Mouse (Mus musculus) forebrain, embryonic 15.5 days (tissue): Measurements from ENCODE around the gene Etfb. TPM values are rescaled to one million over a fixed set of nuclear protein-coding genes. Genes with fewer than 3 reads are reported as not detected.

Source experiments
- ATAC-seq: fragments of 200-750 bp; cut with Nextera tagmentation; replicated peaks from 2 replicates; pipeline ENCODE4 v1.8.0; 2017; ENCODE audit warnings: mild to moderate bottlenecking, moderate TSS enrichment, moderate library complexity
- H3K27ac ChIP-seq: fragments of 300-500 bp; sonication (generic); replicated peaks from 2 replicates; pipeline ENCODE4 v1.5.1; 2015; ENCODE audit warnings: mild to moderate bottlenecking, inconsistent platforms
- H3K27me3 ChIP-seq: fragments of 300-500 bp; sonication (generic); 2 replicates; pipeline ENCODE4 v1.6.1; 2015; ENCODE audit warnings: inconsistent platforms
- H3K36me3 ChIP-seq: fragments of 300-500 bp; sonication (generic); 2 replicates; pipeline ENCODE4 v1.6.1; 2015; ENCODE audit warnings: mild to moderate bottlenecking, inconsistent platforms
- H3K4me1 ChIP-seq: fragments of 300-500 bp; sonication (generic); 2 replicates; pipeline ENCODE4 v1.6.1; 2015; ENCODE audit warnings: inconsistent platforms
- H3K4me2 ChIP-seq: fragments of 300-500 bp; sonication (generic); replicated peaks from 2 replicates; pipeline ENCODE4 v1.6.1; 2015; ENCODE audit warnings: mild to moderate bottlenecking, inconsistent platforms
- H3K4me3 ChIP-seq: fragments of 300-500 bp; sonication (generic); 2 replicates; pipeline ENCODE4 v1.5.1; 2015; ENCODE audit warnings: mild to moderate bottlenecking, inconsistent platforms
- H3K9ac ChIP-seq: fragments of 300-500 bp; sonication (generic); replicated peaks from 2 replicates; pipeline ENCODE4 v1.6.1; 2015; ENCODE audit warnings: mild to moderate bottlenecking, inconsistent platforms
- H3K9me3 ChIP-seq: fragments of 300-500 bp; sonication (generic); 2 replicates; pipeline ENCODE4 v1.6.1; 2016; ENCODE audit warnings: inconsistent platforms
- WGBS: fragments of 180-500 bp; shearing (Covaris S2); methylation state at CpG from one replicate; pipeline ENCODE4 v1.1.7; 2015; ENCODE audit warnings: mixed read lengths; 5-methylcytosine and 5-hydroxymethylcytosine counted together
- microRNA-seq: library from miRNA; unstranded; fragments of <30 nt; microRNA quantifications from one replicate; pipeline ENCODE4, GENCODE M21; 2016
- polyA plus RNA-seq: library from polyadenylated mRNA; unstranded; fragments of >200 nt; fragmentation: Nextera tagmentation; extraction: Ambion mirVana; gene quantifications from 2 replicates; pipeline ENCODE4 v1.2.1, GENCODE M21; 2015

Gene Etfb
- polyA plus RNA-seq, 1 experiment from 2014 or later = 131 TPM

DNA sequence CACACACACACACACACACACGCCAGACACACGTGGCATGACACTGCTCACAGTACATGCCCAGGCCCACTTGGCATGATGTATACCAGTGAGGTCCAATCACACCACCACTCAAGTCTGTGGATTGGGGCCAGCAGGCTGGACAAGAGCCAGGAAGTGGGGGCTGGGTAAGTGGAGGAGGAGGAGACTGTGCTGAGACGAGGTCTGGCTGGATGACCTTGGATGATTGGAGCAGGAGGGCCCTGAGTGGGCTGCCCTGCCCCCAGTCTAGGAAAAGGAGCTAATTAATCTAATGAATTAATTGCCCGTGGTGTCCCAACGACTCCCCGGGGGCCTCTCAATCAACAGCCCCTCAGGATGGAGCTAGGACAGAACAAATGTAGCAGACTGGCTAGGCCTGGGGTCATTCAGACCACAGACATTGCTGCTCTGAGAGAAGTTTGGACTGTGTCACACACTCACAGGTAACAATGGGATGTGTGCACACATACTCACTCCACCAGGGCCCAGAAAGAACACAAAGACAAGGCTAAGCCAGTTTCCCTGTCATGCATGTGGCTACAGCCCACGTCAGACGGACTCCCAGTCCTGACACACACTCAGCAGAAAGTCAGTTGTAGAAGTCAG lies 38.3 kb downstream of the Etfb start:
- Histone ChIP-seq H3K4me3 (no peak overlapping the region), H3K27me3 (peaks cover 5% of the 10 kb centered on the region; the same call in 1 of the 2 replicates), H3K4me1 (peaks cover 14% of the 10 kb centered on the region), H3K9ac (no peak overlapping the region), H3K36me3 (0 out of 2 replicates have a peak, but pooled peaks cover 7% of the 10 kb centered on the region), H3K4me2 (no peak overlapping the region), H3K27ac (no peak overlapping the region), H3K9me3 (no peaks in the 10 kb centered on the region)
- ATAC-seq = peak; percentile 51
- 25% methylated on average over 8 of the region's 8 CpGs for WGBS

DNA sequence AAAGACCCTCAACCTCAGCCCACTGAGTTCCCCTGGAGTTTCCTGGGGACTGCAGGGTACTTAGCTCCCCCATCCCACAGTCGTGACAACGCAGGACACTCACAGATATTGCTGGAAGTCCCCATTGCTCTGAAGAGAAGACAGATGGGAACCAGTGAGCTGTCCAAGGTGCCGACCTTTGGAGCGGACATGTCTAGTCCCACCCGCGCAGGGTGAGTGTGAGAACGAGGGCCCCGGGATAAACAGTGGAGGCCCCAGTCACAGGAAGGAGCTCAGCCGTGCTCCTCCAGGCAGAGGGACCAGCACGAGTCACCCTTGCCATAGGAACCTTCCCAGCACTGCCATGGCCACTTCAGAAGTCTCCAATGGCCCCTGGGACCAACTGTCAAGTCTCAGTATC lies 39.4 kb downstream of the Etfb start:
- H3K9me3 ChIP-seq = no peaks in the 10 kb centered on the region
- H3K36me3 ChIP-seq = 0 out of 2 replicates have a peak, but pooled peaks cover 7% of the 10 kb centered on the region
- no peak overlapping the region for H3K4me3 ChIP-seq
- no peak overlapping the region for H3K4me2 ChIP-seq
- no peak overlapping the region for H3K9ac ChIP-seq
- 25% methylated on average over 10 of the region's 10 CpGs for WGBS
- no peak overlapping the region for H3K27ac ChIP-seq
- H3K27me3 ChIP-seq = no peaks in the 10 kb centered on the region
- no peak for ATAC-seq
- H3K4me1 ChIP-seq = peaks cover 13% of the 10 kb centered on the region

DNA sequence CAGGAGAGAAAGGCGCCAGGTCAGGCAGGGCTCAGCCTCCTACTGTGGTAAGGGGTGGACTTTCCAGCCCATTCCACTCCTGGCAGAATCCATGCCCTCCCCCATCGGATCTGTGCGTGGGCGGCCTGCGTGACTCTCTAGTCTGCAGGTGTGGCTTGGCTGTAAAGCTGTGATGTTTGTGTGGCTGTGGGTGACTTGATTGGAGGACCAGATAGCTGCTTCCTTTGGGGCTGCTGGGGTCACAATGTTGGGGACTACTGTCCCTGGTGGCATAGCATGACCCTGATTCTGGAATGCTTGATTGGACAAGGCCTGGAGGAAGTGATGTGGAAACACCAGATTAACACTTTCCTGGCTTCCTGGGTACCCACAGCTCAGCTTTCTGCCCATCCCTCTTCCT lies 44.8 kb downstream of the Etfb start:
- WGBS = 35% methylated on average over 5 of the region's 5 CpGs
- 0 out of 2 replicates have a peak, but pooled peaks have one; percentile 1 for ATAC-seq

DNA sequence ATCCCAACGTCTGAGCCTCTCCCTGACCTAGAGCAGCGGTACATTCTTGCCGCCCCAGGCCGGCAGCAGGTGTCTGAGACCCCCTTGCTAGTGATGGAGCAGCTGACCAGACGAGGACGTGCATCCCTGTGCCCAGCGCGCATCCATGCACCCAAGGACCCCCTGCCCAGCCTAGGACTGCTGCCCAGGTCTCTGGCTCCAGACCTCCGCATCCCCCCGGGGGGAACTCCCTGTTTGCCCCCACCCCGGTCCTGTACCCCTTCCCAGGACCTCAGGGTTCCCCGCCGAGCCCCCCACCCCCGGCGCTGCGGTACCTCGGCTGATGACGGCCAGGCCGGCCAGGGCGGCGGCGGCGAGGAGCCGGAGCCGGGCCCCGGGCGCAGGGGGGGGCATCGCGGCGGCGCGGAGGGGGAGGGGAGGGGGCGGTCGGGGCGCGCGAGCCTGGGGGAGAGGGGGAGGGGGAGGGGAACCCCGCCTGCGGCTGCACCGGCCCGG lies 45.8 kb downstream of the Etfb start, which contains the start of gene Iglon5:
Gene Iglon5, minus strand, starts transcription at position 445 of the 495 bp plus-strand sequence.
- Histone ChIP-seq H3K27me3 (no peaks in the 10 kb centered on the region), H3K9ac (peak within 1 kb of the TSS; percentile 96), H3K9me3 (no peaks in the 10 kb centered on the region), H3K4me3 (peak within 1 kb of the TSS; percentile 93), H3K4me2 (peak within 1 kb of the TSS; percentile 80), H3K27ac (peak within 1 kb of the TSS; percentile 80), H3K36me3 (no peaks in the 10 kb centered on the region), H3K4me1 (peaks cover 24% of the 10 kb centered on the region)
- WGBS = 2% methylated on average over 15 of the region's 41 CpGs
- peak; percentile 65 for ATAC-seq

More for the DNA sequence above, 44.8 kb downstream of the Etfb start:
- Histone ChIP-seq H3K9ac (peak overlapping the region; percentile 96; the same call in 1 of the 2 replicates), H3K9me3 (no peaks in the 10 kb centered on the region), H3K4me3 (peak overlapping the region; percentile 93), H3K4me1 (peaks cover 24% of the 10 kb centered on the region), H3K27ac (peak overlapping the region; percentile 80), H3K36me3 (no peaks in the 10 kb centered on the region), H3K4me2 (peak overlapping the region; percentile 80), H3K27me3 (no peaks in the 10 kb centered on the region)

DNA sequence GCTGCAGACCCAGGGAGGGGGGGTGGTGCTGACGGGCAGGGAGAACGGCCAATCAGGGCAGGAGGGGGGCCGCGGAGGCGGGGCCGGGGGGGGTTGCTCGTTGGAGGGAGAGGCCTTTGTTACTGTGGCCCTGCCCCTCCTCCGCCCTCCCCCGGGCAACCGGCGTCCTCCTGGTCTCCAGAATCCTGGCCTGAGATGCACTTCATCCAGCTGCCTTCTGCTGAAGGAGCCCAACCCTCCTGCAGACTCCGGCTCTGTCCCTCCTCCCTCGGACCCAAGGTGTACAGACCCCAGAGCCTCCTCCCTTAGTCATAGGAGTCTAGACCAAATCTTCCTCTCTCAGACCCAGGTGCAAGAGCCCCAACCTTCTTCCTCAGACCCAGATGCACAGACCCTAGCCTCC lies 46.3 kb downstream of the Etfb start:
- Histone ChIP-seq H3K9ac (peak overlapping the region; percentile 96), H3K36me3 (no peaks in the 10 kb centered on the region), H3K27ac (peak overlapping the region; percentile 80), H3K9me3 (no peaks in the 10 kb centered on the region), H3K27me3 (no peaks in the 10 kb centered on the region), H3K4me2 (peak overlapping the region; percentile 80), H3K4me3 (peak overlapping the region; percentile 93), H3K4me1 (peaks cover 24% of the 10 kb centered on the region)
- ATAC-seq = peak; percentile 82
- WGBS = 0% methylated on average over 6 of the region's 13 CpGs

DNA sequence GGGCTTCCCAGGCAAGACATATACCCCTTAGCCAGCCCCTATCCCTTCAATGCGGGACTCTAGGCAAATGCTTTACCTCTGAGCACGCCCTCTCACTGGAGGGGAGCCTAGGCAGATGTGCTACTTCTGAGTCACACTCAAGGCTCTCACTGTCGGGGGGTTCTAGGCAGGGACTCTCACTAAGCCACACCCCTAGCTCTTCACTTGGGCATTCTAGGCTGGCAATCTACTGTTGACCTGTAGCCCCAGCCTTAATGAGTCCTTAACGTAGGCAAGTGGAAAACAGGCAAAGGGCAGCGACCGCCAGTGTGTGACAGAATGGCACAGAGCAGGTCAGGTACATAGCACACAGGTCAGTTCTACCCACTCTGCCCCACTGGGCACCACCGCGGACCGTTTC lies 47.0 kb downstream of the Etfb start:
- ATAC-seq = peak; percentile 20; the same call in 1 of the 2 replicates
- peak overlapping the region; percentile 96; the same call in 1 of the 2 replicates for H3K9ac ChIP-seq
- no peak overlapping the region for H3K27ac ChIP-seq
- peak overlapping the region; percentile 93; the same call in 1 of the 2 replicates for H3K4me3 ChIP-seq
- H3K9me3 ChIP-seq = no peaks in the 10 kb centered on the region
- WGBS = 77% methylated on average over 9 of the region's 9 CpGs
- peaks cover 24% of the 10 kb centered on the region for H3K4me1 ChIP-seq
- H3K4me2 ChIP-seq = peak overlapping the region; percentile 80
- H3K27me3 ChIP-seq = no peaks in the 10 kb centered on the region
- no peaks in the 10 kb centered on the region for H3K36me3 ChIP-seq

DNA sequence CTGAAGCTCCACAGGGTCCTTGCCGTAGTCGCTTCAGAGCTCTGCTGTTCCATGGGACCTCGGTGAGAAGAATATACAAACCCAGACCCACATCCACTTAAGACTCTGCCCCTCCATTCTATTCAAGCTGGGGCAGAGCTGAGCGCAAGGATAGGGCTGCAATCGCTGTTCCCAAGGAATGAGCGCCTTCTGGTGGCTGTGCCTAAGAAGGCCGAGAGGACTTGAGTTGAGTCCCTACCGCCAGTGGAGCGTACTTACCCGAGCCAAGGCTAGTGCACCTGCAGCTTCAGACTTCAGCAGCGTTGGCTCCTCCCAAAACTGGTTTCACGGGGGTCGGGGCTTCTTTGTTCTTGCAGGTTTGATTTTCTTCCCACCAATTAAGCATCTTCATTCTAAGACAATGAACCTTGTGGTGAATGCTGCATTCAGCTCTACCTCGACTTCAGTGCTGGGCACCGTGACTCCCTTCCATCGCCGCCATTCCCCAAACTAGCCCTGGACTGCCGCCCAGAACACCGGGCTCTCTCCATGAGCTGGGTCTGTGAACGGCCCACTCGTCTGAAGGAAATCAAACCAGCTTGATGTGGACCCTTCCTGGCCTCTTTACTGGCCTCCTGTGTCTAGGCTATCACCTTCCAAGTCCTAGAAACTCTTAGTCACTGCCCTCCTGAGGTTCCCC lies 51.6 kb downstream of the Etfb start:
- Histone ChIP-seq H3K36me3 (no peaks in the 10 kb centered on the region), H3K4me3 (no peak overlapping the region), H3K4me2 (0 out of 2 replicates have a peak overlapping the region, but pooled peaks have one; percentile 5), H3K27ac (no peak overlapping the region), H3K9me3 (no peaks in the 10 kb centered on the region), H3K27me3 (no peaks in the 10 kb centered on the region), H3K9ac (no peak overlapping the region), H3K4me1 (peaks cover 4% of the 10 kb centered on the region)
- peak; percentile 78 for ATAC-seq
- 9% methylated on average over 21 of the region's 21 CpGs for WGBS

Small RNA genes within 50 kb of the gene (microRNA-seq; reads per million reads assigned to microRNA genes)
- gene Mir7051 = not detected

Other genes starting within 250 kb of the Etfb start
- 19.0 and 21.5 TPM in 2 replicates for gene Zfp715, start 130.8 kb upstream of the Etfb start, polyA plus RNA-seq
- 0.08 and 0.09 TPM in 2 replicates for gene Siglecf, start 92.7 kb upstream of the Etfb start, polyA plus RNA-seq
- gene Siglecg, start 35.9 kb upstream of the Etfb start, polyA plus RNA-seq = not detected in 2 replicates
- not detected in 2 replicates for gene Lim2, start 16.4 kb upstream of the Etfb start, polyA plus RNA-seq
- gene Nkg7, start 7.0 kb upstream of the Etfb start, polyA plus RNA-seq = not detected in 2 replicates
- not detected in 2 replicates for gene Cldnd2, start 3.3 kb upstream of the Etfb start, polyA plus RNA-seq
- gene Gm45233, start within 50 bp of the Etfb start, polyA plus RNA-seq = not detected in 2 replicates
- 7.8 and 8.3 TPM in 2 replicates for gene Vsig10l, start 19.1 kb downstream of the Etfb start, polyA plus RNA-seq
- 4.8 and 4.9 TPM in 2 replicates for gene Iglon5, start 46.0 kb downstream of the Etfb start, polyA plus RNA-seq
- not detected in 2 replicates for gene 4931406B18Rik, start 61.9 kb downstream of the Etfb start, polyA plus RNA-seq
- gene Cd33, start 100.3 kb downstream of the Etfb start, polyA plus RNA-seq = 0.88 and 1.0 TPM in 2 replicates
- gene Zfp658, start 118.2 kb downstream of the Etfb start, polyA plus RNA-seq = 11.3 and 11.5 TPM in 2 replicates
- gene Zfp719, start 135.5 kb downstream of the Etfb start, polyA plus RNA-seq = 15.8 and 17.9 TPM in 2 replicates
- 0.25 and 0.27 TPM in 2 replicates for gene Zfp819, start 163.1 kb downstream of the Etfb start, polyA plus RNA-seq
- not detected in 2 replicates for gene Ceacam18, start 190.6 kb downstream of the Etfb start, polyA plus RNA-seq
- gene Siglece, start 216.1 kb downstream of the Etfb start, polyA plus RNA-seq = 0.13 and 0.18 TPM in 2 replicates
- 29.3 and 31.1 TPM in 2 replicates for gene Ctu1, start 227.9 kb downstream of the Etfb start, polyA plus RNA-seq
- not detected in 2 replicates for gene Klk14, start 246.3 kb downstream of the Etfb start, polyA plus RNA-seq